Mouse (Mus musculus) stomach, postnatal 0 days (tissue): ENCODE measurements around the gene Aspg.

Experiments
- CTCF ChIP-seq: IDR thresholded peaks from 2 replicates; pipeline ENCODE4 v1.5.1; 2016; ENCODE audit warnings: antibody characterized with exemption, low read depth, mild to moderate bottlenecking, moderate library complexity
- EP300 ChIP-seq: optimal IDR thresholded peaks from 2 replicates; pipeline ENCODE3; 2016; ENCODE audit warnings: antibody characterized with exemption

DNA sequence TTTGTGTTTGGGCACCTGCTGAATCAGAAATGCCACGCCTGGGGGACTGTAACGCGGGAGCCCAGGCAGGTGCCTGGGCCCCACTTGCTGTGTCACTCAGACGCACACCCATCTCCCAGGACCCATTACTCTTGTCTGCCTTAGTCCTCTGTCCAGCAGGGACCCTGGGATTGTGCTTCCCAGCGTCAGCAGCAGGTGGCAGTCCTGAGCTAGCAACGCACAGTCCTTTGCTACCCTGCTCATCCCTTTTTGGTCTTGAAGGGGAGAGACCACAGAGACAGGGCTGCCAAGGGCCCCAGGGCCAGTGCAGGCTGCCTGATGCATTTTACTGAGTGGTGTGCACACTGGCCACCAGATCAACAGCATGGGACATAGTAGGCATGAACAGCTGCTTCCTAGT is 28.8 kb upstream of the Aspg start:
- TF ChIP-seq EP300 (no peak), CTCF (peak; percentile 87)
